Mouse (Mus musculus) adrenal gland, adult 2 months (tissue): ENCODE results near the gene Bpifb3. TPM values are rescaled to one million over a fixed set of nuclear protein-coding genes. Genes with fewer than 3 reads are reported as not detected.

Source experiments
- polyA plus RNA-seq: library from polyadenylated mRNA; depleted of rRNA; stranded (reverse); fragments of >200 nt; gene quantifications from 2 replicates; pipeline ENCODE4 v1.2.3, GENCODE M21; 2012; rRNA removed
- total RNA-seq, 2 experiments: library from RNA; stranded (reverse); gene quantifications; 2 replicates each; pipeline ENCODE4 v1.2.3; 2021

The Bpifb3 gene
- total and polyA plus RNA-seq, 3 experiments, result not detected

Other genes with a start within 250 kb of the Bpifb3 start
- not detected for gene Dnmt3c, start 221.6 kb upstream of the Bpifb3 start, total RNA-seq
- gene Dnmt3c, start 221.6 kb upstream of the Bpifb3 start, polyA plus RNA-seq, result 0.06 TPM in 1 of 2 replicates, not detected in the other
- gene Mapre1, start 177.0 kb upstream of the Bpifb3 start, total RNA-seq, result 100 to 1,000 TPM in 1 of 2 experiments, 10 to 100 TPM in 1; 92.7 to 100 TPM
- gene Mapre1, start 177.0 kb upstream of the Bpifb3 start, polyA plus RNA-seq, result 2.4 and 3.0 TPM in 2 replicates
- under 1 TPM in 1 of 2 experiments, not detected in 1; 0.20 TPM for gene Efcab8, start 138.3 kb upstream of the Bpifb3 start, total RNA-seq
- gene Efcab8, start 138.3 kb upstream of the Bpifb3 start, polyA plus RNA-seq, result 0.46 and 1.6 TPM in 2 replicates
- gene Sun5, start 47.1 kb upstream of the Bpifb3 start, total RNA-seq, result not detected
- not detected in 2 replicates for gene Sun5, start 47.1 kb upstream of the Bpifb3 start, polyA plus RNA-seq
- gene Bpifb2, start 43.2 kb upstream of the Bpifb3 start, total RNA-seq, result under 1 TPM in 1 of 2 experiments, not detected in 1; 0.17 TPM
- gene Bpifb2, start 43.2 kb upstream of the Bpifb3 start, polyA plus RNA-seq, result not detected in 2 replicates
- gene Bpifb6, start 17.8 kb upstream of the Bpifb3 start, total RNA-seq, result 1 to 10 TPM in 1 of 2 experiments, under 1 TPM in 1; 0.55 to 6.3 TPM
- 0.06 TPM in 1 of 2 replicates, not detected in the other for gene Bpifb6, start 17.8 kb upstream of the Bpifb3 start, polyA plus RNA-seq
- not detected for gene Bpifb4, start 20.0 kb downstream of the Bpifb3 start, total RNA-seq
- gene Bpifb4, start 20.0 kb downstream of the Bpifb3 start, polyA plus RNA-seq, result 0.07 TPM in 1 of 2 replicates, not detected in the other
- not detected for gene Bpifa6, start 56.7 kb downstream of the Bpifb3 start, total RNA-seq
- not detected in 2 replicates for gene Bpifa6, start 56.7 kb downstream of the Bpifb3 start, polyA plus RNA-seq
- under 1 TPM; 0.49 to 0.55 TPM for gene Bpifa2, start 90.0 kb downstream of the Bpifb3 start, total RNA-seq
- not detected in 2 replicates for gene Bpifa2, start 90.0 kb downstream of the Bpifb3 start, polyA plus RNA-seq
- not detected for gene Bpifa3, start 212.1 kb downstream of the Bpifb3 start, total RNA-seq
- gene Bpifa3, start 212.1 kb downstream of the Bpifb3 start, polyA plus RNA-seq, result not detected in 2 replicates
- not detected for gene Bpifa1, start 224.7 kb downstream of the Bpifb3 start, total RNA-seq
- not detected in 2 replicates for gene Bpifa1, start 224.7 kb downstream of the Bpifb3 start, polyA plus RNA-seq
- gene Bpifa5, start 244.4 kb downstream of the Bpifb3 start, total RNA-seq, result not detected
- not detected in 2 replicates for gene Bpifa5, start 244.4 kb downstream of the Bpifb3 start, polyA plus RNA-seq